Mouse (Mus musculus): ENCODE results near the gene Gata5.

Gata5 gene

GRCm38 (mm10) chr2:180333778-180334550 is 535 bp downstream of the Gata5 start:
- Histone ChIP-seq H3K27me3 (ENCODE audit: control insufficient read depth, insufficient read depth, low read length, poor library complexity, severe bottlenecking) (no peaks in the 10 kb centered on the region), H3K36me3 (ENCODE audit: control insufficient read depth, insufficient read depth, low read length, poor library complexity, severe bottlenecking) (no peaks in the 10 kb centered on the region)
- no peak for DNase-seq (ENCODE audit: low read depth, low spot score)

DNA sequence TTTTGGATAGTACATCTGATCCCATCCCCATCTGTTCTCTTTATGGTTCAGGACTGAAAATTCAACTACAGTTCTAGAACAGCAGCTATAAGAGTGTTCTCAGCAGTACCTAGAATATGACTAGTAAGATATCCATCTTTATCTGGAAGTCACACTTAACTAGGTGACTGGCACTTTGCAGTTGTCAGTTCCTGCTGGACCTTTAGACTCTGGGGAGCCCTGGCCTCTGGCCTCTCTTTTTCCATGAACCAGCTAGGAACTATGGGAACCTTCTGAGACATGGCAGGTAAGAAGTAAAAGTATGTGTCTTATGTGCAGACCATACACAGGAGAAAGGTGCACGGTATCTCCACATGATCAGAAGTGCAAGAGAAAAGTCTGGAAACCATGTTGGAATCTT is 5.0 kb downstream of the Gata5 start:
- no peak for DNase-seq (ENCODE audit: low read depth, low spot score)
- H3K36me3 ChIP-seq (ENCODE audit: control insufficient read depth, insufficient read depth, low read length, poor library complexity, severe bottlenecking) = no peaks in the 10 kb centered on the region

GRCm38 (mm10) chr2:180322674-180323355 is 11.7 kb downstream of the Gata5 start:
- DNase-seq (ENCODE audit: low read depth, low spot score) = no peak
- H3K27me3 ChIP-seq (ENCODE audit: control insufficient read depth, insufficient read depth, low read length, poor library complexity, severe bottlenecking) = no peaks in the 10 kb centered on the region
- no peaks in the 10 kb centered on the region for H3K36me3 ChIP-seq (ENCODE audit: control insufficient read depth, insufficient read depth, low read length, poor library complexity, severe bottlenecking)

More for the DNA sequence above, 5.0 kb downstream of the Gata5 start:
- H3K27me3 ChIP-seq (ENCODE audit: control insufficient read depth, insufficient read depth, low read length, poor library complexity, severe bottlenecking) = no peaks in the 10 kb centered on the region

- Histone ChIP-seq H3K27me3 (ENCODE audit: control insufficient read depth, insufficient read depth, low read length, poor library complexity, severe bottlenecking) (no peaks in the 10 kb centered on the region), H3K36me3 (ENCODE audit: control insufficient read depth, insufficient read depth, low read length, poor library complexity, severe bottlenecking) (no peaks in the 10 kb centered on the region)
- no peak for DNase-seq (ENCODE audit: low read depth, low spot score)
Measured at GRCm38 (mm10) chr2:180320216-180320615, 14.3 kb downstream of the Gata5 start.

DNA sequence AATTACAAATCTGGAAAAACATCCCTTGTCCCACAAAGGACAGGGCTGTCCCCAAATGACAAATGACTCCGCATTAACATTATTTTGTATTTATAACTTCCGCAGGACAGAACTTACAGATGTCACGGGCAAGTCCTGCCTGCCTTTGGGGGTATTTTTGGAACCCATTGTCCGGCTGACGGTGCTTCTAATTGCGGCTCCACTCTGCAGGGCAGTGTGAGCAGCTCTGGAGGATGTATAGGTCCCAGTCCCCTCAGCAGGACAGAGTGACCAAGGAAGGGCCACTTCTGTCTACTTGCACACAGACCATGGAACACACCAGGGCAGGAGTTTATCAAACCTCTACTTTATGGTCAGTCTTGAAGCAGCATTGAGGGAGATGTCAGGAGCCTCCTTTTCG is 16.9 kb downstream of the Gata5 start:
- no peaks in the 10 kb centered on the region for H3K36me3 ChIP-seq (ENCODE audit: control insufficient read depth, insufficient read depth, low read length, poor library complexity, severe bottlenecking)
- DNase-seq (ENCODE audit: low read depth, low spot score) = no peak
- no peaks in the 10 kb centered on the region for H3K27me3 ChIP-seq (ENCODE audit: control insufficient read depth, insufficient read depth, low read length, poor library complexity, severe bottlenecking)

DNA sequence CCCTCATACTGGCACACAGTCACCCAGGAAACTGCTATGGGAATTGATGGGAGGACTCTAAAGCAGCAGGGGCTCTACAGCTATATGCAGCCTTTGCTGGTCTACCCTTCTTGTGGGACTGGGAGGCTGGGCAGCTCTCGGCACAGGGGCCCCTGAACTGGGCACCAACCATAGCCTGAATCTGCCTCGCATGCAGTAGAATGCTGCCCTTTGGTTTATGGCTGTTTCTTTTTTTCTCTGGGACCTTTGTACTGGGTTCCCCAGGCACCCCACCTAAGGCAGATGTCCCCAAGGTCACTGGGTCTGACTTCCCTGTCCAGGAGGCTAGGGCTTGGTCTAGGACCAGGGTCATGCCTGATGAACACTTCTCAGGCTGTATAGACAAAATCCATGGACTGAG is 20.2 kb downstream of the Gata5 start:
- DNase-seq (ENCODE audit: low read depth, low spot score) = no peak
- Histone ChIP-seq H3K27me3 (ENCODE audit: control insufficient read depth, insufficient read depth, low read length, poor library complexity, severe bottlenecking) (no peaks in the 10 kb centered on the region), H3K36me3 (ENCODE audit: control insufficient read depth, insufficient read depth, low read length, poor library complexity, severe bottlenecking) (no peaks in the 10 kb centered on the region)

- DNase-seq (ENCODE audit: low read depth, low spot score) = no peak
- H3K36me3 ChIP-seq (ENCODE audit: control insufficient read depth, insufficient read depth, low read length, poor library complexity, severe bottlenecking) = no peaks in the 10 kb centered on the region
- H3K27me3 ChIP-seq (ENCODE audit: control insufficient read depth, insufficient read depth, low read length, poor library complexity, severe bottlenecking) = no peaks in the 10 kb centered on the region
Measured at GRCm38 (mm10) chr2:180311147-180311546, 23.4 kb downstream of the Gata5 start.

DNA sequence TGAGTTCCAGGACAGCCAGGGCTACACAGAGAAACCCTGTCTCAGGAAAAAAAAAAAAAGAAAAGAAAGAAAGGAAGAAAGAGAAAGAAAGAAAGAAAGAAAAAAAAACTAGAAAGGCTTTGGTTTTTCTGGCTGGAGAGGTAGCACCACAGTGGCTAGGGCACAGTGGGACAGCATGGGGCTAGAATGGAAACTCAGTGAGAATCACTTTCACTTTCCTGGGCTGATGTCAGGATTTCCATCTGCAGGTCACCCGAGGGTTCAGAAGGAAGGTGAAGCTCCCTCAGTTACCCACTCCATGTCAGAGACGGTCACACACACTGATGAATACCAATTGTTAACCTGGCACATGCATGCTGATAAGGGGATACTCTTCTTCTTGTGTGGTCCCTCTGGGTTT is 26.8 kb downstream of the Gata5 start:
- Histone ChIP-seq H3K36me3 (ENCODE audit: control insufficient read depth, insufficient read depth, low read length, poor library complexity, severe bottlenecking) (no peaks in the 10 kb centered on the region), H3K27me3 (ENCODE audit: control insufficient read depth, insufficient read depth, low read length, poor library complexity, severe bottlenecking) (no peaks in the 10 kb centered on the region)
- no peak for DNase-seq (ENCODE audit: low read depth, low spot score)

DNA sequence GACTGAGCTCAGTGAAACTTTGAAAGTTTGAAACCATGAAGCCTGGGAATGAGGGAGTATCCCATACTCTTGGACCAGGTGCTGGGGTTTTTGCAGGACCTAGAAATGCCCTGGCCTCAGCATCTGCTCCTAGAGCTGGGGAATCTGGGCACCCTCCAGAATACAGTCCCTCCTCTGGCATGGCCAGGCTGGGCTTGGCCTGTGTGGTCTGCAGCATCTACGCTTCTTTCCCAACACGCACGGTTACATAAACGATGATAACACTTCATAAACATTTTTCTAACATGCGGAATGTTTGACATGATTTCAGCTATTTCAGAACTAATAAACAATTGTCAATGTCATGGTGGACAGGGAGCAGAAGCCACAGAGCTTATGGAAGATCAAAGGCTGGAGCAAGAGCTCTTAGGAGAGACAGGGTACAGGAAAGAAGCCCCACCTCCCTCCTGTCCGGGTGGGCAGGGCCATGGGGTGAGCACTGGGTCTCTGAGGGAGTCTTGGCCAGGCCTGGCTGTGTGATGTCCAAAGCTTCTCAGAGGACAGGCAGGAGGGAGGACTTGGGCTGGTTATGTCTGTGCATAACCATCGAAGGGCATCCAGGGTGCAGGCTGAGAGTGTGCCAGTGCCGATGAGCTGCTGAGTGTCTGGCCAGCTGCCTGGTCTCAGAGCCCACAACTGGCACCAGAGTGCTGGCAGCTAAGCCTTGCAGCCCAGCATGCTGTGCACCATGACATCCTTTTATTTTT is 27.9 kb downstream of the Gata5 start:
- H3K36me3 ChIP-seq (ENCODE audit: control insufficient read depth, insufficient read depth, low read length, poor library complexity, severe bottlenecking) = no peaks in the 10 kb centered on the region
- no peak for DNase-seq (ENCODE audit: low read depth, low spot score)

GRCm38 (mm10) chr2:180306009-180306408 is 28.5 kb downstream of the Gata5 start:
- no peak for DNase-seq (ENCODE audit: low read depth, low spot score)
- Histone ChIP-seq H3K36me3 (ENCODE audit: control insufficient read depth, insufficient read depth, low read length, poor library complexity, severe bottlenecking) (no peaks in the 10 kb centered on the region), H3K27me3 (ENCODE audit: control insufficient read depth, insufficient read depth, low read length, poor library complexity, severe bottlenecking) (no peaks in the 10 kb centered on the region)

More for the DNA sequence above, 27.9 kb downstream of the Gata5 start:
- no peaks in the 10 kb centered on the region for H3K27me3 ChIP-seq (ENCODE audit: control insufficient read depth, insufficient read depth, low read length, poor library complexity, severe bottlenecking)

DNA sequence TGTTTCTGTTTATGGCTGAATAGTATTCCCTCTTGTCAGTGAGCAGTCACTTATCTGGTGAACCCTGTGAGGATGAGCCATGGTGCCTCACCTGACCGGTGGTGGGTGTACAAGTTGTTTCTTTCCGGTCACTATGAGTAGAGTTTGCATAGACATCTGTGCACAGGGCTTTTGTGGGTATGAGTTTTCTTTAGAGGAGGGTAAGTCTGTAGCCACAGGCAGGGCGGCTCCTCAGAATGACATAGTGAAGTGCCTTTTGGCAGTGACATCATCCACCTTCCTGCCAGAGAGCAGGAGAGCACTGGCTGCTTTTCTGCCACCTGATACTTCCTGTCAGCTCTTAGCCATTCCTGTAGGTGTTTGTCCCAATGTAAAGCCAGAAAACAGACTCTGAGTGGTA is 29.0 kb downstream of the Gata5 start:
- Histone ChIP-seq H3K27me3 (ENCODE audit: control insufficient read depth, insufficient read depth, low read length, poor library complexity, severe bottlenecking) (no peaks in the 10 kb centered on the region), H3K36me3 (ENCODE audit: control insufficient read depth, insufficient read depth, low read length, poor library complexity, severe bottlenecking) (no peaks in the 10 kb centered on the region)
- no peak for DNase-seq (ENCODE audit: low read depth, low spot score)

DNA sequence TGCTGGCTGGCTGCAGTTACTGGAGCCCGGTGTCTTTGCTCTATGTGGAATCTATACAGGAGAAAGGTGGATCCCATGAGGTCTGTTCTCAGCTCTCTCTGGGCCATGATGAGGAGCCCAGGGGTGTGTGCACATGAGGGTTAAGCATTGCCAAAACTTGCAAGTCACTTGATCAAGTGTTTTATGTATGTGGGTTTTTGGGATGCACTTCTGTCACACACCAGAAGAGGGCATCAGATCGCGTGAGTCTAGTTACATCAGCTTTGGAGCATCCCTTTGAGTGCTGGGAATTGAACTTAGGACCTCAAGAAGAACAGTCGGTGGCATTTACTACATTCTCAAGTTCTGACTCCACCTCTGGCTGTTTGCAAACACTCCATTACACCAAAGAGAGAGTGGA is 29.9 kb downstream of the Gata5 start:
- Histone ChIP-seq H3K27me3 (ENCODE audit: control insufficient read depth, insufficient read depth, low read length, poor library complexity, severe bottlenecking) (no peaks in the 10 kb centered on the region), H3K36me3 (ENCODE audit: control insufficient read depth, insufficient read depth, low read length, poor library complexity, severe bottlenecking) (no peaks in the 10 kb centered on the region)
- DNase-seq (ENCODE audit: low read depth, low spot score) = no peak

DNA sequence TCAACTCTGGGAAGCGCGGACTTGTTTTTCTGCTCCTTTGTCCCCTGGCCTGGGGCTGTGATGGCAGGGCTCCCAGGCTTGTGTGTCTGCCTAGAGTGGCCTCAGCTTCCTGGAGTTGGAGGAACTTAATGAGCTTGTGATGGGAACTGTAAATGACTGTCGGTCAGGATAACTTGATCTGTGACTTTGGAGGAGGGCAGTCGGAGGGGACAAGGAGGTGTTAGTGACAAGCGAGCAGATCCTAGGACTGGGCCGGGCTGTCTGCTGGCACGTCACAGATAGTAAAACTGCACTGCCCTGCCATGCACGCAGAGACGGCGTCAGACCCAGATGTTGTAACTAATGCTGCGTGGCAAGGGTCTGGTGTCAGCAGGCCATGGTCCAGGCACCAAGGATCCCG is 31.0 kb downstream of the Gata5 start:
- DNase-seq (ENCODE audit: low read depth, low spot score) = no peak
- no peaks in the 10 kb centered on the region for H3K27me3 ChIP-seq (ENCODE audit: control insufficient read depth, insufficient read depth, low read length, poor library complexity, severe bottlenecking)
- no peaks in the 10 kb centered on the region for H3K36me3 ChIP-seq (ENCODE audit: control insufficient read depth, insufficient read depth, low read length, poor library complexity, severe bottlenecking)

DNA sequence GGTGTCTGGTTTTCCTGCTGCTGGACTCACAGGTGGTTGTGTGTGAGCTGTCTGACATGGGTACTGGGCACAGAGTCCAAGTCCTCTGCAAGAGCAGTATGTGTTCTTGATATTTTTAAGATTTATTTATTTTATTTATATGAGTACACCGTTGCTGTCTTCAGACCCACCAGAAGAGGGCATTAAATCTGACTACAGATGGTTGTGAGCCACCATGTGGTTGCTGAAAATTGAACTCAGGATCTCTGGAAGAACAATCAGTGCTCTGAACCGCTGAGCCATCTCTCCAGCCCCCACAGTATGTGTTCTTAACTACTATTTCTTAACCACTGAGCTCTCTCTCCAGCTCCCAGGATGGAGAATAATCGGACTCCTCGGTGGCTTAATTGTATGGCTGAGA is 32.3 kb downstream of the Gata5 start:
- Histone ChIP-seq H3K36me3 (ENCODE audit: control insufficient read depth, insufficient read depth, low read length, poor library complexity, severe bottlenecking) (no peaks in the 10 kb centered on the region), H3K27me3 (ENCODE audit: control insufficient read depth, insufficient read depth, low read length, poor library complexity, severe bottlenecking) (no peaks in the 10 kb centered on the region)
- no peak for DNase-seq (ENCODE audit: low read depth, low spot score)

DNA sequence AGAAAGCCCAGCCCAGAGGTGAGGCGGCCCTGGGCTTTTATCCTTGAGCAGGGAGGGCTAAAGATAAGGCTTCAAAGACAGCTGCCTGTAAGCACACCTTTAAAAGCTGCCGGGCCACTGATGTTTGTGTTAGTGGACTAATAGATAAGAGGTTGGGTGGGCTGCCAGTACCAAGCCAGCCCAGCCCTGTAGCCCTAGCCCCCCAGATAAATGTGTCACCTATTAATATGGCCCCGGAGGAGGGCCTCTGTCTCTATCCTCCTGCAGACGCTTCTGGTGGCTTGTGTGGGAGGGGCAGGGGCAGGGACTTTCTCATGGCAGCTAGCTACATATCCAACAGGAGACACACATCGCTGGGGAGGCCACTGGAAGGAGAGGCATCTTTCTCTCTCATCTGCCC is 33.7 kb downstream of the Gata5 start:
- Histone ChIP-seq H3K36me3 (ENCODE audit: control insufficient read depth, insufficient read depth, low read length, poor library complexity, severe bottlenecking) (no peaks in the 10 kb centered on the region), H3K27me3 (ENCODE audit: control insufficient read depth, insufficient read depth, low read length, poor library complexity, severe bottlenecking) (no peaks in the 10 kb centered on the region)
- DNase-seq (ENCODE audit: low read depth, low spot score) = no peak

Measured in splenic B cell, adult 2 months (primary cell).